Mouse (Mus musculus): ENCODE data around the gene Rab24. TPM values are rescaled to one million over a fixed set of nuclear protein-coding genes. Genes with fewer than 3 reads are reported as not detected.
A peak's percentile ranks its signal among the peaks of the same experiment; 100 is the strongest.

The Rab24 gene
- total and polyA plus RNA-seq, 3 experiments: 41.7 to 72.5 (median 45.3) TPM

DNA sequence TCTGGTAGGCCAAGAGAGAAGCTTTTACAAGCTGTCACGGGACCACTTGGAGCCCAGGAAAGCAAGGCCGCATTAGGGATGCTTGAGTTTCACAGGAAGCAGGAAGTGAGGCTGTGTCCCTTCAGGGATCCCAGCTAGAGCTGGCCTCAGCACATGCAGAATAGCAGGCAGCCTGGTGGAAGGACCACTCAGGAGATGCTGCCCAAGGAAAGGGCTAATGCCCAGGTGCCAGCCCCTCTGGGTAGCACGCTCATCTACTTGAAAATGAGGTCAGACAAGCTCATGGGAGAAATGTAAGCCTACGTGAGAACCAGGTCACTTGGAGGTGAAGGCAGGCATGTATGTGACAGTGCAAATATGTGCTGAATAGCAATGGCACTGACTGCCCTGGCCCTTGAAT, 5.4 kb upstream of the Rab24 start:
- Histone ChIP-seq H3K9ac (ENCODE audit: insufficient read depth, low read depth) (no peak overlapping the region), H3K4me3 (replicated peaks in 1 of 3; ENCODE audit: low read depth in 2 of 3, low read length in 2 of 3, poor library complexity in 1 of 3) (no peak overlapping the region), H3K9me3 (replicated peaks; ENCODE audit: low read length) (no peaks in the 10 kb centered on the region), H3K4me2 (ENCODE audit: insufficient read depth, low read depth, poor library complexity, severe bottlenecking) (no peak overlapping the region), H3K27ac (ENCODE audit: insufficient read depth, low read depth) (no peak overlapping the region; the same call in 1 of the 2 replicates), H3K79me2 (replicated peaks; ENCODE audit: control insufficient read depth, extremely low read depth, insufficient read depth, poor library complexity, severe bottlenecking) (peaks cover 20% of the 10 kb centered on the region), H3K4me1 (ENCODE audit: control insufficient read depth in 1 of 2, insufficient read depth in 2 of 2) (peaks cover 27 to 48% of the 10 kb centered on the region in 2 experiments), H3K27me3 (replicated peaks) (no peaks in the 10 kb centered on the region), H3K36me3 (replicated peaks in 1 of 2; ENCODE audit: control insufficient read depth in 1 of 2, insufficient read depth in 1 of 2, low read length in 1 of 2) (peaks cover 29 to 36% of the 10 kb centered on the region in 2 experiments)
- dilution Hi-C loops (cut with MboI; ENCODE audit: extremely low pct_ligation_motif_present, extremely low pct_unique_long_range_greater_than_20kb, low sequenced_read_pairs) (no loop called here), in situ Hi-C loops (cut with MboI; ENCODE audit: low pct_ligation_motif_present, low pct_unique_long_range_greater_than_20kb, low sequenced_read_pairs) (no loop called here)
- DNase-seq (ENCODE audit: extremely low read depth): no peak
- TF ChIP-seq SIN3A (IDR thresholded peaks at IDR 0.05; ENCODE audit: low read length): no peak
- TF ChIP-seq MYC (IDR thresholded peaks at IDR 0.05; ENCODE audit: low read depth, low read length): no peak
- no peak for TF ChIP-seq CHD1 (IDR thresholded peaks at IDR 0.05; ENCODE audit: low read depth, low read length)
- TF ChIP-seq NRF1 (IDR thresholded peaks at IDR 0.05; ENCODE audit: low read depth, low read length): no peak
- TF ChIP-seq POLR2A (IDR thresholded peaks at IDR 0.05; ENCODE audit: low read depth, low read length): 0 out of 2 replicates have a peak, but pooled peaks have one; percentile 19
- no peak for TF ChIP-seq PAX5 (IDR thresholded peaks at IDR 0.05; ENCODE audit: low read length)
- no peak for TF ChIP-seq CTCF (conservative IDR thresholded peaks at IDR 0.05 in 1 of 2, IDR thresholded peaks at IDR 0.05 in 1 of 2; ENCODE audit: low read depth in 2 of 2, low read length in 2 of 2)
- TF ChIP-seq TCF12 (IDR thresholded peaks at IDR 0.05; ENCODE audit: low read depth, low read length): no peak
- TF ChIP-seq JUN (IDR thresholded peaks at IDR 0.05; ENCODE audit: insufficient read depth, low read depth, low read length): no peak
- TF ChIP-seq ELF1 (IDR thresholded peaks at IDR 0.05; ENCODE audit: low read depth, low read length): no peak
- peak; percentile 36; the same call in 1 of the 2 replicates for TF ChIP-seq ZMIZ1 (IDR thresholded peaks at IDR 0.05; ENCODE audit: low read depth, low read length)
- TF ChIP-seq TBP (conservative IDR thresholded peaks at IDR 0.05; ENCODE audit: low read depth, low read length): no peak

GRCm38 (mm10) chr13:55325596-55325995, 3.9 kb upstream of the Rab24 start:
- dilution Hi-C loops (cut with MboI; ENCODE audit: extremely low pct_ligation_motif_present, extremely low pct_unique_long_range_greater_than_20kb, low sequenced_read_pairs) (no loop called here), in situ Hi-C loops (cut with MboI; ENCODE audit: low pct_ligation_motif_present, low pct_unique_long_range_greater_than_20kb, low sequenced_read_pairs) (no loop called here)
- Histone ChIP-seq H3K9ac (ENCODE audit: insufficient read depth, low read depth) (no peak overlapping the region), H3K27me3 (replicated peaks) (no peaks in the 10 kb centered on the region), H3K4me3 (replicated peaks in 1 of 3; ENCODE audit: low read depth in 2 of 3, low read length in 2 of 3, poor library complexity in 1 of 3) (no peak overlapping the region), H3K9me3 (replicated peaks; ENCODE audit: low read length) (no peaks in the 10 kb centered on the region), H3K27ac (ENCODE audit: insufficient read depth, low read depth) (no peak overlapping the region), H3K4me2 (ENCODE audit: insufficient read depth, low read depth, poor library complexity, severe bottlenecking) (no peak overlapping the region), H3K4me1 (ENCODE audit: control insufficient read depth in 1 of 2, insufficient read depth in 2 of 2) (peaks cover 19 to 49% of the 10 kb centered on the region in 2 experiments), H3K36me3 (replicated peaks in 1 of 2; ENCODE audit: control insufficient read depth in 1 of 2, insufficient read depth in 1 of 2, low read length in 1 of 2) (peaks cover 29 to 37% of the 10 kb centered on the region in 2 experiments), H3K79me2 (replicated peaks; ENCODE audit: control insufficient read depth, extremely low read depth, insufficient read depth, poor library complexity, severe bottlenecking) (peaks cover 33% of the 10 kb centered on the region)
- no peak for DNase-seq (ENCODE audit: extremely low read depth)
- no peak for TF ChIP-seq MEF2A (IDR thresholded peaks at IDR 0.05; ENCODE audit: borderline replicate concordance, low read depth, low read length)
- TF ChIP-seq POLR2AphosphoS2 (IDR thresholded peaks at IDR 0.05; ENCODE audit: low read depth, low read length): 0 out of 2 replicates have a peak, but pooled peaks have one; percentile 13
